Mouse (Mus musculus): ENCODE results near the gene Prkg1.

Prkg1 gene

GRCm38 (mm10) chr19:31026797-31027196, 738.0 kb downstream of the Prkg1 start:
- no peak for DNase-seq

DNA sequence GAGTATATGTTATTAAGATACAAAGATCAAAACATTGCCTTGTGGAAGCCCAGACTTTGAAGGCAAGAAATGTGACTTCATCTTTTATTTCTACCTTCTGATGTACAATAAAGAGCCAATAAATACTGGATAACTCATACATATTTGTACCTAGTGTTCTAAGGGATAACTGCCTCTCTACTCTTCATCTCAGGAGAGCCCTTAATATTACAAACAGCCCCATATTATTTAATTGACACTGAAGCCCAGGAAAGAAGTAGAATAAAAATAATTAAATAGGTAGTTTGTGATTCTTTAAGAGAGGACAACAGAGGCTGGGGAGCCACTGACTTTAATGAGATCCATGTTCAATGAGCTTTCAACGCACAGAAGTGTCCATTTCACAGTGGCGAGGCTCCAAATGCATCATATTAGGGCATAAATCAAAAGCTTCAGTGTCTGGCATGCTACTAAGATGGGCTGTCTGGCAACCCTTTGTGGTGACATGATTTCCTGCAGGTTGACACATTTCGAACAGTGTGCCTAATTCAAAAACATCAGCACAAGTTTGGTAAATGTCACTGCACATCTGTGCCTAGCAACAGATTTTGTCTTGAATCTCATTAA, 753.2 kb downstream of the Prkg1 start:
- DNase-seq = no peak

- no peak for DNase-seq
Observed at GRCm38 (mm10) chr19:30998572-30998971, 766.3 kb downstream of the Prkg1 start.

DNA sequence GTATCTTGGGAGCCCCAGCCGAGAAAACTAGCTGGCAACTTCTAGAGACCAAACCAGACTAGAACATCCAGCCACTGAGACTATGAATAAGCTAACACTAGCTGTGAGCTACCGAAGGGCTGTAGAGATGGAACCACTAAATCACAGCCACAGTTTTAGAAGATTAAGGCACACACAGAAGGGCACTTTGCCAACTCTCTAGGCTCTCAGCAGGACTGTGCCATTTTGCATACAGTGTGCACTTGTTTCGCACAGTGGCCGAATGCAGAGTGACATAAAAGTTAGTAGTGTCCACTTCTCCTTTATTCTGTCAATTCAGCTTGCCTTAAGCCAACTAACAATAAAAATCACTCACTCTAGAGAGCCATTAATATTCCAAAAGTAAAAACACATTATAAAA, 774.4 kb downstream of the Prkg1 start:
- no peak for DNase-seq

GRCm38 (mm10) chr19:30982436-30982835, 782.4 kb downstream of the Prkg1 start:
- DNase-seq = no peak

DNA sequence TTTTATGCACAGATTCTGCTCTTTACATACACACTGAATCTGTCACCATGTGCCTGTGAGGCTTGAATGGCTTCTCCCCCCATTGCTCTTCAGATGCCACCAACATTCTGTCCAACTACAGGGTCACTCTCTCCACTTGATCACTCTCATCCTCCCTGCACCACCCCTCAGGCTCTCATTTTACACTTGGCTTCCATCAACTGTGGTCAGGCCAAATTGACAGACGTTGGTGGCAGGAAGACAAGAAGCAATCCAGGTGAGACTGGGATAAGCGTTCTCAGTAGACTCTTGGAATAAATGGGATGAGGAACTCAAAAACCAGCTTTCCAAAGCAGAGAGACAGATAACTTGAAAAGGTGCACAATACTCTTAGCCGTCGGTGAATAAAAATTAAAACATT, 786.7 kb downstream of the Prkg1 start:
- no peak for DNase-seq

GRCm38 (mm10) chr19:30950610-30951009, 814.2 kb downstream of the Prkg1 start:
- no peak for DNase-seq

- no peak for DNase-seq
Observed at GRCm38 (mm10) chr19:30948202-30948601, 816.6 kb downstream of the Prkg1 start.

GRCm38 (mm10) chr19:30942369-30942992, 822.4 kb downstream of the Prkg1 start:
- no peak for DNase-seq

GRCm38 (mm10) chr19:30938058-30938457, 826.8 kb downstream of the Prkg1 start:
- DNase-seq = no peak

DNA sequence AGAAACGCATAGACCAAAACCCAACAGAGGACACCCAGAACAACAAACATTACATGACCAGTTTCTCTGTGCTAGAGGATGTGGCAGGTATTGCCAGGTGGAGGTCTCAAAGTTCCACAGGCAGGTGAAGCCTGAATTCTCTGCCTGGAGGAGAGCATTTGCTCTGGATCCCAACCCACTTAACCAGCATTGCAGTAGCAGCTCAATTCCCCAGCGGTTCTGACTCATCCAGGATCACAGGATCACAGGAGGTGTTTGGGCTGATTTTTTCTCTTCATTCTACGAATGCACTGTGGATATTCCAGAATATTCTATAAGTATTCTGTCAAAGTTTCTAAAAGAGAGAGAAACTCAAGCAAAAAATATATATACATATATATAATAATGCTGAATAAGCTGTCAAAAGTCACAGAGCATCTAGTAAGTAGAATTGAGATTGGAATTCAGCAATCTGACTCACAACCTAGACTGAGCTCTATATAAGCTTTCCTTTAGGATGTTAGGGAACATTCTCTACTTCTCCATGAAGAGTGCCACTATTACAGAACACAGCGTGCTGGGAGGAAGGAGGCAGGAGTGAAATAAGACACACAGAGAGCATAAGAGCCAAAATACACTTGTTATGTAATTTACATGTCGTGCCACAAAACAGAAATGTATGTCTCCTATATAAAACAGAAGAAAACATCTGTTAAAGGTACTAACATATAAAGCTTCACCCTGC, 833.2 kb downstream of the Prkg1 start:
- DNase-seq = no peak

DNA sequence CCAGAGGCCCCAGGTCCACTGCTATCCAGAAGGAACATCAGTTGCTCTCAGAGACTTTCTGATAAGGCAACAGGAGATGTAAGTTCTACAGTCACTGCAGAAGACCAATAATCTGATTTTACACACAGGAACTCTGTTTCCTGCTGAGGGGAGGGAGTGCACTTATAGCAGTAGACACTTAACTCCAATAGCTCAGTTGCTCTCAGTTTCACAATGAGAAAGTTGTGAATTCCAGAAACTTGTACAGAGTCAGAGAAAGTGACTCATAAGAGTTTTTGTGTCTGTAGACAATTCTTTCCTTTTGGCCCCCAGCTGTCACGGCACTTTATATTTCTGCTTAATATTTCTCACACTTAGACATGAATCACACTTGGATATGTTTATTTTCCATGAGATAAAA, 840.8 kb downstream of the Prkg1 start:
- DNase-seq = no peak

DNA sequence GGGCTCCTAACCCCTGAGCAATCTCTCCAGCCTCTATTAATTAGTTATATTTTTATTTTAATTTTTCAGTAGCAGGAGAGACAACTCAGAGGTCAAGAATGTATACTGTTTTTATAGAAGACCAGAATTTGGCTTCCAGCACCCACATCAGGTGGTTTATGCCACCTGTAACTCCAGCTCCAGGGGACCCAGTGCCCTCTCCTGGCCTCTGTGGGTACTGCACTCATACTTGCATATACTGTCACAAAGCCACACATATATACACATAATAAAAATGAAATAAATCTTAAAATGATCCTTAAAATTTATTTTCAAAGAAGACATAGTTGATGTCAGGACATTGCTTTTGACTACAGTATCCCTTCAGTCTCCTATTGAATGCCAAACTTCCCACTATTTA, 862.5 kb downstream of the Prkg1 start:
- no peak for DNase-seq

DNA sequence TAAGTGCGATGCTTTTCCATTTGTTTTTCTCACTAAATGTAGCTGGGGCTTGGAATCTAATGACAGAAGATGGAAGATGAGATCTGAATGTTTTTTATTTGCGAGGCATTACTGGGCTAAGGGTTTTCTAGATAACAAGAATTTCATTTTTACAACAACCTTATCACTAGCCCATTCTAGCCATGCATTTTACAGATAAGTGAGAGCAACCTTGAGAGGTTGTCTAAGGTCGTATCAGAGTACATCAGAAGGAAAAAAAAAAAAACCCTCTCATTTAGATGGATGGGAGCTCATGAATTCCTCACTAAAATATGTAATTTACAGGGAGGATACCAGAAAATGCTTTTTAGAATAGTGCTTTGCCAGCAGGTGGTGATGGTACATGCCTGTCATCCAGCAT, 863.8 kb downstream of the Prkg1 start:
- DNase-seq = no peak

DNA sequence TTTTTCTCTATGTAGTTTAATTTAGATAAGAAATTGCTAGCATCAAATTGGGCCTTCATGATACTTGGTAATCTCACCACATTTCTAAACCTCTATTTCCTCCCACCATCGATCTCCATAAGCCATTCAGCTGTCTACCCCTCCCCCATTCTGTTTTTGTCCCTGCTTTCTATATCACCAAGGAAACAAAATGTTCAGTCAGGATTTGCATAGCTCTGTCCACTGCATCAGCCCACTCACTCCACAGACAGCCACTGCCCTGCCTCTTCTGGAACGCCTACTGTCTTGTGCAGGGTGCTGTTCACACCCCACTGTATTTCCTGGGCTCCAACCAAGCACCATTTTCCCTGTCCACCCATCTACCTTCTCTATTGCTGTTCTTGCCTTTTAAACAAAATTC, 874.5 kb downstream of the Prkg1 start:
- no peak for DNase-seq

- DNase-seq = no peak
Observed at GRCm38 (mm10) chr19:30889851-30890250, 875.0 kb downstream of the Prkg1 start.

DNA sequence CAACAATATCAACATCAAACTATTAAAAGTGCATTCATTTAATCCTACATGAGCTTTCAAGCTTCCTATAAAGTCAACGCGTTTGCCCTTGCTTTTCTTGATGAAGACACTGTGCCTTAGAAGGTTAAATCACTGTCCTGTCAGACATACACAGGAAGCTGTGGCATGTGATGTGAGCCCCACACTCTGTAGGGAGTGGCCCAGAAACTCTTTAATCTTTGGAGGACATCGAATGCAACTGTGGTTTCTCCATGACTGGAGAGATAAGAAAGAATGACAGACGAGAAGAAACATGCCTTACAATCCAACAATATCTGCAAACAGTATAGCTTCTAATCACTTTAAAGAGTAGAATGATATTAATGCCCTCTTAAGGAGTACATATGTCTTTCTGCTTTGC, 903.4 kb downstream of the Prkg1 start:
- DNase-seq = no peak

DNA sequence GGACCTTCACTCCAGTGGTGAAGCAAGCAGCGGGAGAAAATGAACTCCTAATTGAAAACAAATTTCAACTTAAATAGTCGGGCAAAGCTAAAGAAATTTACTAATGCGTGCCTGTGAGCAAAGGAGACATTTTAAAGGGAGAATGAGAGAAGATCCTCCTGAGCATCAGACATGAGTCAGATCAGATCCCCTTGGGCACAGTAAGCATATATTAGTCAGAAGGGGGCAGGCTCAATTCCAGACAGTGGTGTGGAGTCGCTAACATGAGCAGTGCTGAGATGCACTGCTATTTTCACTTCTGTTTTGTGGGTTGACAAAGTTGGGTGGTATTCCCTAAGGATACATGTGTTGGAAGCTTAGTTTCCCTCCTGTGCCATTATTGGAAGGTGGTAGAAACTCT, 913.8 kb downstream of the Prkg1 start:
- DNase-seq = no peak

DNA sequence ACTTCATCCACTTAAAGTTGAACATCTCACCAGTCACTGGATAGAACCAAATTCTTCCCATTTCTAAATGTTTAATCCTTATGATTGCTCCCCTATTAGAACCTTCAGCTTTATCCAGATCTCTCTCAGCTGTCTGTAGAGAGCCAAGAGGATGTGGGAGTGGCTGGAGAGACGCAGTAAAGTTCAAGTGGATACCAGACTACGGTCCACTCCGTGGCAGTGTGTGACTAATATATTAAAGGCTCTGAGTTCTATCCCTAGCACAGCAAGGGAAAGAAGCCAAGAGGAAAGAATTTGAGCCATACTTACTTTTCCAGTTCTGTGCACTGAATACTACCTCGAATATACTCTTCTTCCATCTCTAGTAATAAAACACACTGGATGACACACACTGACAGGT, 919.9 kb downstream of the Prkg1 start:
- DNase-seq = no peak

GRCm38 (mm10) chr19:30843637-30844036, 921.2 kb downstream of the Prkg1 start:
- DNase-seq = no peak

DNA sequence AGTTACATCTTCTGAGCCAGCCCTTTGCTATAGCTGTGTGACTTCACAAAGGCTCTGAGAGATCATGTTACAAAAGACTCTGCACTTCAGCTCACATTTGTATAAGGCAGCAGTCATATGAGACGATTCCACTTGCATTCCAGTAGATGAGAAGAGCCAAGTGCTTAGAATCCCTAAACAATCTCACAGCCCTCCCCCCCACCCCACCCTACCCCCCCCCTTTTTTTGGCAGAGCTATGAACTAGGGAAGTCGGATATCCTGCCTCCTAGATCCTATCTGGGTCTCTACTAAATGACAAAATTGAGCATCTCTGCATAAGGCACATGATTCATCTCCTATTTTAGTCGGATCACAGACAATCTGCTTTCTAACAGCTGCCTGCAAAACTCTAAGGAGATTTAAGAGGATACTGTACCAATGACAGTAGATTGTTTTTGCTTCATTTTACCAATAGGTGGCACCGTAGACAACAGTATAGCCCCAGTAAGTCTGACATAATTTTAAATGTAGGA, 921.7 kb downstream of the Prkg1 start:
- no peak for DNase-seq

DNA sequence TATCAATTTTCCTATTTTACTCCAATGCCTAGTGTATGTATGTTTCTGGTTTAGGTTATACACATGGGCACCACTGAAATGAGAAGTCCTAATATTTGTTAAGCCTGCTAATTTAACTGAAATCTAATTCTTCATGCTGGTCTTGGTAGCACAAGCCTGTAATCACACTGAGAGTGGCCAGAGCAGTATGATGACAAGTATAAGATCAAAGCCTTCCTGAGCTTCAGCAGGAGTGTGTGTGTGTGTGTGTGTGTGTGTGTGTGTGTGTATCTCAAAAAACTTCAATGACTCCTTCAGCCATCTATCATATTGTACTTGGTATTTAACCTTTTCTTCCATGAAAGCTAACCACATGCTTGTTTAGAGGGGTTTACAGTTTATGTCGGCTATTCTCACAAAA, 922.2 kb downstream of the Prkg1 start:
- DNase-seq = no peak

DNA sequence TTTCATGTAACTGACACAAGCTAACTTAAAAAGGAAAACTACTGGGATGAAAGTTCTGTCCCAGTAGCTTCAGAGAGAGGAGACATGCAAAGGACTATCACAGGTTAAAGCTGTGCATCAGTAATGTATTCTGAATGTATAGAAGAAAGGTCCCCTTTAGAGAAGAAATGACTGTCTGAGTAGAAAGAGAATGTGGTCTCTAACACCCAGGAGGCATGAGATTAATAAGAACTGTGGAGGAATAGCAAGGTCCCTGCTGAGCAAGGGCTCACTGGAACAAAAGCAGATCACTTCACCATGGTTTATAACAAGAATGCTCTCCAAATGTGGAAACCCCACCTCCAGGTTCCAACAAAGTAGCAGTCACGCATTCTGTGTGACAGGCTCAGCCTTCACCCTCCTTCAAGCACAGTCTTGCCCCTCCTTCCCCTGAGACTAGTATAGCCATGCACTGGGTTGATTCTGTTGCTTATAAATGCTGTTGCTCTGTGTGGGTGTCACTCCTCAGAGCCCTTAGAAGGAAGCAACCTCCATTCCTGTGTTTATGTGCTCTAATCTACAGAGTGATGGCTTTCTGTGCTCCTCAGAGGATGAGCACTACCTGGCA, 931.7 kb downstream of the Prkg1 start:
- no peak for DNase-seq

GRCm38 (mm10) chr19:30829231-30829775, 935.5 kb downstream of the Prkg1 start:
- no peak for DNase-seq
